Mouse (Mus musculus) hindbrain, embryonic 14.5 days (tissue): ENCODE data around the gene Ethe1. TPM values are rescaled to one million over a fixed set of nuclear protein-coding genes. Genes with fewer than 3 reads are reported as not detected.

Source experiments
- polyA plus RNA-seq: library from polyadenylated mRNA; unstranded; fragments of >200 nt; fragmentation: Nextera tagmentation; extraction: Ambion mirVana; gene quantifications from 2 replicates; pipeline ENCODE4 v1.2.1, GENCODE M21; 2014

Gene Ethe1
- polyA plus RNA-seq, 1 experiment from 2014 or later: 25.8 TPM

Other genes starting within 250 kb of the Ethe1 start
- not detected in 2 replicates for gene Lypd5, start 238.3 kb upstream of the Ethe1 start, polyA plus RNA-seq
- 1.7 and 2.8 TPM in 2 replicates for gene Kcnn4, start 217.3 kb upstream of the Ethe1 start, polyA plus RNA-seq
- 30.1 and 30.3 TPM in 2 replicates for gene Smg9, start 187.9 kb upstream of the Ethe1 start, polyA plus RNA-seq
- not detected in 2 replicates for gene Irgc1, start 135.2 kb upstream of the Ethe1 start, polyA plus RNA-seq
- gene Plaur, start 125.1 kb upstream of the Ethe1 start, polyA plus RNA-seq: 1.6 and 1.9 TPM in 2 replicates
- gene Cadm4, start 105.5 kb upstream of the Ethe1 start, polyA plus RNA-seq: 22.7 and 28.3 TPM in 2 replicates
- 181 and 201 TPM in 2 replicates for gene Zfp428, start 80.5 kb upstream of the Ethe1 start, polyA plus RNA-seq
- 0.65 and 0.98 TPM in 2 replicates for gene AC161166.1, start 75.1 kb upstream of the Ethe1 start, polyA plus RNA-seq
- gene Irgq, start 56.9 kb upstream of the Ethe1 start, polyA plus RNA-seq: 28.0 and 33.5 TPM in 2 replicates
- gene Pinlyp, start 41.4 kb upstream of the Ethe1 start, polyA plus RNA-seq: not detected in 2 replicates
- gene Xrcc1, start 41.3 kb upstream of the Ethe1 start, polyA plus RNA-seq: 47.4 and 52.3 TPM in 2 replicates
- gene Zfp575, start 98 bp downstream of the Ethe1 start, polyA plus RNA-seq: 10.3 and 11.4 TPM in 2 replicates
- gene Phldb3, start 23.2 kb downstream of the Ethe1 start, polyA plus RNA-seq: not detected in 2 replicates
- gene Lypd3, start 49.0 kb downstream of the Ethe1 start, polyA plus RNA-seq: 0.27 and 0.29 TPM in 2 replicates
- gene Tex101, start 89.1 kb downstream of the Ethe1 start, polyA plus RNA-seq: not detected in 2 replicates
- not detected in 2 replicates for gene BC049730, start 121.7 kb downstream of the Ethe1 start, polyA plus RNA-seq
- not detected in 2 replicates for gene Gm4763, start 139.4 kb downstream of the Ethe1 start, polyA plus RNA-seq
- 0.11 and 0.35 TPM in 2 replicates for gene Cd177, start 172.8 kb downstream of the Ethe1 start, polyA plus RNA-seq
- 0.41 TPM in 1 of 2 replicates, not detected in the other for gene Ceacam10, start 189.7 kb downstream of the Ethe1 start, polyA plus RNA-seq